Mouse (Mus musculus) limb, embryonic 10.5 days (tissue): Measurements from ENCODE around the gene Arhgef28. TPM values are rescaled to one million over a fixed set of nuclear protein-coding genes. Genes with fewer than 3 reads are reported as not detected.

ENCODE experiments used
- DNase-seq: peaks from one replicate; pipeline ENCODE4 v3.0.0-alpha.2; 2017; ENCODE audit warnings: low spot score
- H3K27ac ChIP-seq: fragments of 300-500 bp; sonication (generic); 2 replicates; pipeline ENCODE4 v1.5.1; 2016; ENCODE audit warnings: mild to moderate bottlenecking
- H3K27me3 ChIP-seq: fragments of 300-500 bp; sonication (generic); 2 replicates; pipeline ENCODE4 v1.6.1; 2016; ENCODE audit warnings: low read depth, mild to moderate bottlenecking; ENCODE audit not compliant: poor library complexity, severe bottlenecking
- H3K36me3 ChIP-seq: fragments of 300-500 bp; sonication (generic); 2 replicates; pipeline ENCODE4 v1.6.1; 2016; ENCODE audit warnings: mild to moderate bottlenecking, moderate library complexity
- H3K4me1 ChIP-seq: fragments of 300-500 bp; sonication (generic); 2 replicates; pipeline ENCODE4 v1.6.1; 2016
- H3K4me3 ChIP-seq: fragments of 300-500 bp; sonication (generic); 2 replicates; pipeline ENCODE4 v1.5.1; 2016; ENCODE audit warnings: mild to moderate bottlenecking, moderate library complexity
- H3K9me3 ChIP-seq: fragments of 300-500 bp; sonication (generic); replicated peaks from 2 replicates; pipeline ENCODE4 v1.6.1; 2016; ENCODE audit warnings: mild to moderate bottlenecking
- WGBS: fragments of 180-500 bp; shearing (Covaris S2); methylation state at CpG from one replicate; pipeline ENCODE4 v1.1.7; 2016; 5-methylcytosine and 5-hydroxymethylcytosine counted together
- polyA plus RNA-seq: library from polyadenylated mRNA; unstranded; fragments of >200 nt; fragmentation: Nextera tagmentation; extraction: Ambion mirVana; gene quantifications from 2 replicates; pipeline ENCODE4 v1.2.1, GENCODE M21; 2016

Gene Arhgef28
- polyA plus RNA-seq, 1 experiment from 2014 or later: 11.0 TPM

- Histone ChIP-seq H3K27ac (no peak overlapping the region), H3K4me1 (peaks cover 8% of the 10 kb centered on the region), H3K9me3 (no peaks in the 10 kb centered on the region), H3K36me3 (no peaks in the 10 kb centered on the region), H3K27me3 (no peaks in the 10 kb centered on the region), H3K4me3 (no peak overlapping the region)
- no peak for DNase-seq
- WGBS: 82% methylated on average over 9 of the region's 9 CpGs
These were observed 65.6 kb downstream of the Arhgef28 start for GRCm38 (mm10) chr13:98140626-98141025.

GRCm38 (mm10) chr13:98138786-98139185 is 67.5 kb downstream of the Arhgef28 start:
- Histone ChIP-seq H3K4me1 (peaks cover 8% of the 10 kb centered on the region), H3K27ac (no peak overlapping the region), H3K9me3 (no peaks in the 10 kb centered on the region), H3K27me3 (no peaks in the 10 kb centered on the region), H3K36me3 (no peaks in the 10 kb centered on the region), H3K4me3 (no peak overlapping the region)
- no peak for DNase-seq
- 76% methylated on average over 4 of the region's 4 CpGs for WGBS

- Histone ChIP-seq H3K4me1 (peaks cover 8% of the 10 kb centered on the region), H3K36me3 (no peaks in the 10 kb centered on the region), H3K4me3 (no peak overlapping the region), H3K27me3 (no peaks in the 10 kb centered on the region), H3K9me3 (no peaks in the 10 kb centered on the region), H3K27ac (no peak overlapping the region)
- no peak for DNase-seq
- whole genome bisulfite sequencing: 59% methylated on average over 12 of the region's 12 CpGs
These were observed 70.2 kb downstream of the Arhgef28 start for GRCm38 (mm10) chr13:98135890-98136555.

- Histone ChIP-seq H3K36me3 (no peaks in the 10 kb centered on the region), H3K9me3 (no peaks in the 10 kb centered on the region), H3K4me1 (peaks cover 8% of the 10 kb centered on the region), H3K27ac (no peak overlapping the region), H3K4me3 (no peak overlapping the region), H3K27me3 (no peaks in the 10 kb centered on the region)
- 87% methylated on average over 5 of the region's 5 CpGs for WGBS
- no peak for DNase-seq
These were observed 73.3 kb downstream of the Arhgef28 start for GRCm38 (mm10) chr13:98132951-98133350.

- Histone ChIP-seq H3K4me3 (no peak overlapping the region), H3K27me3 (no peaks in the 10 kb centered on the region), H3K9me3 (no peaks in the 10 kb centered on the region), H3K36me3 (no peaks in the 10 kb centered on the region), H3K27ac (no peak overlapping the region), H3K4me1 (peaks cover 8% of the 10 kb centered on the region)
- 81% methylated on average over 6 of the region's 6 CpGs for WGBS
- no peak for DNase-seq
These were observed 74.0 kb downstream of the Arhgef28 start for GRCm38 (mm10) chr13:98132264-98132663.

- WGBS: 76% methylated on average over 5 of the region's 5 CpGs
- Histone ChIP-seq H3K27ac (no peak overlapping the region), H3K36me3 (no peaks in the 10 kb centered on the region), H3K4me3 (no peak overlapping the region), H3K4me1 (peaks cover 17% of the 10 kb centered on the region; the same call in 1 of the 2 replicates), H3K9me3 (no peaks in the 10 kb centered on the region), H3K27me3 (no peaks in the 10 kb centered on the region)
- no peak for DNase-seq
These were observed 80.6 kb downstream of the Arhgef28 start for GRCm38 (mm10) chr13:98125666-98126065.

- H3K4me3 ChIP-seq: no peak overlapping the region
- 82% methylated on average over 14 of the region's 14 CpGs for WGBS
- H3K9me3 ChIP-seq: no peaks in the 10 kb centered on the region
- H3K27ac ChIP-seq: no peak overlapping the region
- H3K27me3 ChIP-seq: no peaks in the 10 kb centered on the region
- no peaks in the 10 kb centered on the region for H3K36me3 ChIP-seq
- no peak for DNase-seq
- H3K4me1 ChIP-seq: peaks cover 17% of the 10 kb centered on the region; the same call in 1 of the 2 replicates
These were observed 82.0 kb downstream of the Arhgef28 start for GRCm38 (mm10) chr13:98124113-98124745.

- Histone ChIP-seq H3K27me3 (no peaks in the 10 kb centered on the region), H3K9me3 (no peaks in the 10 kb centered on the region), H3K27ac (no peak overlapping the region), H3K36me3 (no peaks in the 10 kb centered on the region), H3K4me1 (peaks cover 17% of the 10 kb centered on the region; the same call in 1 of the 2 replicates), H3K4me3 (no peak overlapping the region)
- 82% methylated on average over 4 of the region's 4 CpGs for WGBS
- no peak for DNase-seq
These were observed 83.5 kb downstream of the Arhgef28 start for GRCm38 (mm10) chr13:98122766-98123165.

GRCm38 (mm10) chr13:98121993-98122392 is 84.2 kb downstream of the Arhgef28 start:
- no peak overlapping the region for H3K27ac ChIP-seq
- peaks cover 17% of the 10 kb centered on the region; the same call in 1 of the 2 replicates for H3K4me1 ChIP-seq
- H3K9me3 ChIP-seq: no peaks in the 10 kb centered on the region
- no peak overlapping the region for H3K4me3 ChIP-seq
- no peaks in the 10 kb centered on the region for H3K27me3 ChIP-seq
- 83% methylated on average over 5 of the region's 5 CpGs for WGBS
- no peak for DNase-seq
- H3K36me3 ChIP-seq: no peaks in the 10 kb centered on the region

GRCm38 (mm10) chr13:98121124-98121470 is 85.1 kb downstream of the Arhgef28 start:
- 90% methylated on average over 4 of the region's 4 CpGs for WGBS
- H3K27me3 ChIP-seq: no peaks in the 10 kb centered on the region
- H3K27ac ChIP-seq: no peak overlapping the region
- H3K4me3 ChIP-seq: no peak overlapping the region
- peaks cover 17% of the 10 kb centered on the region; the same call in 1 of the 2 replicates for H3K4me1 ChIP-seq
- no peaks in the 10 kb centered on the region for H3K36me3 ChIP-seq
- no peaks in the 10 kb centered on the region for H3K9me3 ChIP-seq
- no peak for DNase-seq

- H3K4me3 ChIP-seq: no peak overlapping the region
- no peak for DNase-seq
- H3K4me1 ChIP-seq: peaks cover 15% of the 10 kb centered on the region; the same call in 1 of the 2 replicates
- no peak overlapping the region for H3K27ac ChIP-seq
- whole genome bisulfite sequencing: 87% methylated on average over 11 of the region's 11 CpGs
- H3K27me3 ChIP-seq: no peaks in the 10 kb centered on the region
- no peaks in the 10 kb centered on the region for H3K9me3 ChIP-seq
- no peaks in the 10 kb centered on the region for H3K36me3 ChIP-seq
These were observed 85.7 kb downstream of the Arhgef28 start for GRCm38 (mm10) chr13:98120356-98121123.

GRCm38 (mm10) chr13:98118291-98118690 is 87.9 kb downstream of the Arhgef28 start:
- no peak for DNase-seq
- Histone ChIP-seq H3K27me3 (no peaks in the 10 kb centered on the region), H3K4me1 (peaks cover 4% of the 10 kb centered on the region; the same call in 1 of the 2 replicates), H3K4me3 (no peak overlapping the region), H3K36me3 (no peaks in the 10 kb centered on the region), H3K27ac (no peak overlapping the region), H3K9me3 (no peaks in the 10 kb centered on the region)
- 85% methylated on average over 4 of the region's 4 CpGs for WGBS
